Mouse (Mus musculus): ENCODE data around the gene Scel.
"Not testable (repeated sequence)": the region's sequence is repeated elsewhere in the genome, so short reads cannot be mapped to it uniquely, and the experiment has no call there.

Scel gene

DNA sequence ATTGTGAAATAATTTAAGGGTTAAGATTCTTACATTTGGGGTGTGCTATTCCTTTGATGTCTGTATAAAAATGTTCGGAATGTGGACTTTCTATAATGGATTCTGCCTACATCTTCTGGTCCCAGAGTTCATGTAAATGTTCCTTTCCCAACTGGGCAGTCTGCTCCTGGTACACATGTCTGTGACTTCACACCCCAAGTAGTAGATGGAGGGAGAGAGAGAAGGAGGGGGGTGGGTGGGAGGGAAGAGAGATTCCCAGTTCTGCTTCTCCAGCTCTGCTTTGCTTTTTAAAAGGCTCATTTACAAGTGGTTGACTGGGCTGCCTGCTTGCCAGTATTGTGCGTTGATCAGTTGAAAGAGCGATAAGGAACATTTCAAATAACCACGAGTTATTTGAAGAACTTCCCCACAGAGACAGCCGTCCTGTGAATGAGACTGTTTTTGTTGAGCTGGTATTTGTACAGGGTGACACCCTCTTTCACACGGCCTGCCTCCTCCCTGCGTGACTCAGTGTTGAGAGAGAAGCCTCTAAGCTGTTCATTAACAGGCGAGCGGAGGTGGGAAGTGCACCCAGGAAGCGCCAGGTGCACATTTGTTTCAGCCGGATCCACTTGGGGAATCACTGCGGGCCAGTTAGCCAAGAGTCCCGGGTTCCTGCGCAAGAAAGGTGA, at the start of gene Scel:
Gene Scel, plus strand, starts transcription at position 541 of the 671 bp plus-strand sequence.
- DNase-seq (ENCODE audit: low spot score), result no peak

DNA sequence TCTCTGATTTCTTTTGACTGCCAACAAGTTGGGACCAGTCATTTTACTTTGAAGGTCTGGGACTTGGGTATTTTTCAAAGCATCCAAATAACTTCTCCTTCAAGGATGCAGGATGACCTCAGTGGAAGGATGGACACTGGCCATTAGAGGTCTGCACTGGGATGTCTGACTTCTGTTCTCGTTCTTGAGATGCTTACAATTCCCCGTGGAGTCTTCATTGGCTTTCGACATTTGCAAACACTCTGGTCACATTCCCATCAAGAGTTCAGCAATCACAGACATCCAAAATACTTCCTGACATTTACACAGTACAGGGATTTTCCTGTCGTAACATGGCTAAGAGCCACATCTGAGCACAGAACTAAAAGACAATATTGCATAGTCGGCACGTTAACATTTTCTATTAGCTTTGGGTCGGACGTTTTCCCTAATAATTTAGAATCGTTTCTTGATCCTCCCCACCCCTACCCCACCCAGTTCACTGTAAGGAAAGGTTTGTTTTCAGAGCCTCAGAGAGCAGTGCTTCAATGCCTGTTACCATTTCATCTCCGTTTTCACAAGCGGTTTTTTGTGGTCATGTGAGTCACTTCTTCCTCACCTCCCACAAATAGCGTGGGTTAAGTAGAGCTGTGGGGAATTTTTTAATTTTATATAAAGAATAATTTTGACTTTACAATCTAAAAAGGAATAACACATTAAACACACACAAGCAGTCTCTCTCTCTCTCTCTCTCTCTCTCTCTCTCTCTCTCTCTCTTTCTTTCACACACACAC, 44.3 kb upstream of the Scel start:
- no peak for DNase-seq (ENCODE audit: low spot score)

DNA sequence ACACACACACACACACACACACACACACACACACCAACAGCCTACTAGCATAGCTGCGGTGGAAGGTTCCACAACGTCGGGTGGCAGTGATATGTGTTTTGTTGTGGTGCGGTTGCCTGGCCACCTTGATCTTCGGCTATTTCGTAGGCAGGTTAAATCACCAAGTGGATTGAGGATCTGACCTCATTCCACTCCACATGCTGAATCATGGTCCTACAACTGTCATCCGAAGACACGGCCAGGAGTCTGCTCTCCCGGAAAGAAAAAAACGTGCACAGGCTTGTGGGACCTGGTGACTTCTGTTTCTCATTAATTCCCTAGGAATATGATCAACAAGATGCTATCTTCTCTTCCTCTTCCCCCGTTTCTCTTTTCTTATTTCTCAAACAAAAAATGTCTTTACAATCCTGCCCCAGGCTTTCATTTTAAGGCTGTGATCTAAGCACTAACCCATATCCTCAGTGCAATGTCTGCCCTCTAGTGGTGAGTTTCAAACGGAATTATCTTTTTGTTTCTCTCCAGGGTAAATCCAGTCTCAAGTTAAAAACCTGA, 43.6 kb upstream of the Scel start:
- peak; percentile 27 for DNase-seq (ENCODE audit: low spot score)

DNA sequence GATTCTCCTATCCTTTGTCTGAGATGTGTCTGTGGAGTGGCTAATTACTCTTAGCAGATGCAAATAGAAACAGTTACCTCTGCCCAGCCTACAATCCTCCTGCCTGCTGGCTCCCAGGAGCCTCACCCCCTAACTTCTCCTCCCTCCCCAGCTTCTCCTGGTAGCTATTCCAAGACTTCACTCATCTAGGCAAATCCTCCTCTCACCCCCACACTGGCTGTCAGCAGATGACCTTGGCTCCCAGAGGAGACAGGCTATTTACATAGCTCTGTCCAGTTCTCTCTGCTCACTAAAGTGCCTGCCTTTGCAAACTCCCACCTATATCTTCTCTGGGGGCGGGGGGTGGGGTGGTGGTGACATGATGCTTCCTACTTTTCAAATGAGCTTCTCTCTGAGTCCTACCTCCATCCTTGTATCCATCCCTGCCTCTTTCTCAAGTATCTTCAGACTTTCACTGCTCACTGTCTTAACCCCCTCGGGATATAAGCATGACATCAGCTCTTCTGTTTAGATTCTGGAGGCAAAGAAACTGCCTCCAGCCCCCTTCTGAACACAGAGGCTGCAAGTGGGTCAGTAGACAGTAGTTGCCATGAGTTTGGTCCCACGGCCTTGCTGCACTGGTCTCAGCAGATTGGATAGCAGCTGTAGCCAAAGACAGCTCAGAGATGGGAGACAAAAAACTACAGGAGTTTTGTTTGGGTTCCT, 41.9 kb upstream of the Scel start:
- no peak for DNase-seq (ENCODE audit: low spot score)

DNA sequence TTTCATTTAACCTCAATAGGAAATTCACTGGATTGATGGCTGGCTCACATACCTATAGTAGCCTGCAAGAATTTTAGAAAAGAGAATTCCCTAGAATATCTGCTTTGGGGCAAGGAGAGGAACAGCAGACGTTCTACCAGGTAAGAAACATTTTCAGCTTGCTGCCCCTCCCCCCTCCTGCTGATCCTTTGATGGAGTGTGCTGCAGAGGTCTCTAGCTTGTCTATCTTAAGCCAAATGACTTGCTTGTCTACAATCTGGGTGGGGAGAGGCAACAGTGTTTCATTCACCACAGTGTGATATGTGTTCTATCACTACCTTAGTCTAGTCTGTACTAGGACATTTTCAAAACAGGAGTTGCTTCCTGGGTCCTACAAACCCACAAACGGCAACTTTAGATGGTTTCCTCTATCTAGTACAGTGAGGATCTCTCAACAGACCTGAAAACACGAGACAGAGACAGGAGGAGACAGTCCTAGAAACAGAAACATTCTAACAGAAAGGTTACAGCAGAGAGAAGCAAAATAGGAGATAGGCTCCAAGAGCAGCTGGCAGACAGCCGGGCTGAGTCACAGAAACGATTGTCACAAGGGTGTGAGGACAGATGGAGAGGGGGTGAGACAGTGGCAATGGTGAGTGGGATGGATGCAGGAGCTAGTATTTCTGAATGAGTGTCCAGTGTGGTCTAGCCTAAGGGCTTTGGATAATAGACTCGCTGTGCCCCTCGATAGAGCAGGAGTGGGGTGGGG, 41.2 kb upstream of the Scel start:
- DNase-seq (ENCODE audit: low spot score), result no peak

DNA sequence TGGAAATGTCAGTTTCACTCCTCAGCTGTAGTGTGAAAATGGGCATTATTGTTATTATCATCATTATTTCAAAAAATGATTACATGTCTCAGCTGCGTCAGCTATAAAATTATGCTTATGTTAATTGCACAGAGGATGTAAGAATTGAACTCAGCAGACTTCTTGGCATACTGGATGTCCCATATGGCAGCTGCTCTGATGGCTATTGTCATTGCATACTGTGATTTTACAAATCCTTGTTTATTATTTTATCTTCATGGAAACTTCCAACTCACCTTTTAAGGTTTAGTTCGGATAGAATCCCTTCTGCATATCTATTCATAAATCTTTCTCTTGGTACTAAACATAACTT, 40.6 kb upstream of the Scel start:
- DNase-seq (ENCODE audit: low spot score), result no peak

DNA sequence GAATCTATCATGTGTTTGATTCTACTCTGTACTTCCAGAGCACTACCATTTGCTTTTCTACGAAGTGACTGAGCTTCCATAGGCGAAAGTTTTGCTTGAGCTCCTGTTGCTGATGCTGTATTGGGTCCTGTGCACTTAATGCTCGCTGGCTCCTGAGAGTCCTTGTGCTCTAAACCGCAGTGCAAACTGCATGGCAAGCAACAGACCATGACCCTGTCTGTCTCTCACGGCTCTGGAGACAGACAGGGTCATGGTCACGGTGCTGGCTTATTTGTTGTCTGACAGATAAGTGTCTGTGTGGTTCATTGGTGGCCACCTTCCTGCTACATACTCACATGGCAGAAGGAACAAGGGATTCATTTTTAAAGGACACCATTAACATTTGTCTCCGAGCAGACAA, 37.8 kb upstream of the Scel start:
- no peak for DNase-seq (ENCODE audit: low spot score)

DNA sequence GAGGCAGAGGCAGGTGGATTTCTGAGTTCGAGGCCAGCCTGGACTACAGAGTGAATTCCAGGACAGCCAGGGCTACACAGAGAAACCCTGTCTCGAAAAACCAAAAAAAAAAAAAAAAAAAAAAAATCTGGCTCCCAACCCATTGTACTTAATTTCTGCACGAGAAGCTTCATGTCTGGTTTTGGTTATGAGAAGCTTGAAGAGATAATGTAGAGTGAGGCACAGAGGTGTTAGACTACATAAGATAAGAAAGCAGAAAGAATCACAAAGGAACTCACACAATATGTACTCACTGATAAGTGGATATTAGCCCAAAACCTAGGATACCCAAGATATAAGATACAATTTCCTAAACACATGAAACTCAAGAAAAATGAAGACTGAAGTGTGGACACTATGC, 36.9 kb upstream of the Scel start:
- DNase-seq (ENCODE audit: low spot score), result not testable (repeated sequence)

DNA sequence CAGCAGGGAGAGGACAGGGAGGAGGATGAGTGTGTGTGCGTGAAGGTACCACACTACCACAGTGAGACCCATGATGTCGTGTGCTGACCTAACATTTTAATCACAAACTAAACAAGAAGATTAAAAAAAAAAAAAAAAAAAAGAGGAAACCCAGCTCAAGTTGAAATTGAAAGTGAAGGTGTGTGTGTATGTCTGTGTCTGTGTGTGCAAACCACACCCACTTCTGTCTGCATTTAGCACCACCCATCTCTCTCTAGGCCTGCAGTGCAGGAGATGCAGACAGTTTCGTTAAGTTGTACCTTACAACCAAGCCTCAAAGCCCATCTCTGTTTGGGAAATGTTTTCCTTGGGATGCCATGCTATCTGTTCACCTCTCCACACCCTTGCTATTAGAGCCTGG, 35.9 kb upstream of the Scel start:
- DNase-seq (ENCODE audit: low spot score), result no peak

DNA sequence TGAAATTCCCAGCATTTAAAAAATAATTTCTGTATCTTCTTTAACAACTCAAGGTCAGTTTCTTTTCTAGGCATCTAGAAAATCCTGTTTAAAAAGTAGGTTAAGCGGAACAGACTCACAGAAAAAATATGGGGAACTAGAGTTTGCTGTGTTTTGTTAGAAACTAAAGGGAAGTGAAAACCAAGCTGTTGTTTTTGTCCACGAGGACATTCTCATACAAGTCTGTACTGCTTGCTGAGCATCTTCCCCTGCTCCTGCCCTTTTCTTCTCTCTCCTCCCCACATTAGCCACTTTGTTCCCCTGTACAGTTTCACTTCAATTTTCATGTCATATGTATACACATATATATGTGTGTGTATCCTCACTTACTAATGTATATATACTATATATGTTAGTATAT, 35.2 kb upstream of the Scel start:
- DNase-seq (ENCODE audit: low spot score), result no peak

DNA sequence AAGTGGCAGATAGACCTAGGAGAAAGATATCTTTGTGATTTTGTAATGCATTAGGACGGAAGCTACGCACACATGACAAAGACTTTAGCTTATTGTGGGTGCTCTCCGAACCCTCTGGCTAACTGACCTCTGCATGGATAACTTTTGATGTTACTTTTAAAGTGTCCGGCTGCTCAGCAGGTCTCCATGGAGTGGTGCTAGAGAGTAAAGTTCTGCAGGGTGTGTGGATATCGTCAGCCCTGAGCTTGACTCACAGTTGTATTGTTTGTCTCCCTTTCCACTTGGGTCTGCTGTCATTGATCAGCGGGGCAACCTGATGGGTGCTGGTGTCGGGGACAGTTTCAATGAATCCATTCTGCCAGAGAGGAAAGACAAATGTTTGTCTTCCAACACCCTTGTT, 33.7 kb upstream of the Scel start:
- DNase-seq (ENCODE audit: low spot score), result no peak

DNA sequence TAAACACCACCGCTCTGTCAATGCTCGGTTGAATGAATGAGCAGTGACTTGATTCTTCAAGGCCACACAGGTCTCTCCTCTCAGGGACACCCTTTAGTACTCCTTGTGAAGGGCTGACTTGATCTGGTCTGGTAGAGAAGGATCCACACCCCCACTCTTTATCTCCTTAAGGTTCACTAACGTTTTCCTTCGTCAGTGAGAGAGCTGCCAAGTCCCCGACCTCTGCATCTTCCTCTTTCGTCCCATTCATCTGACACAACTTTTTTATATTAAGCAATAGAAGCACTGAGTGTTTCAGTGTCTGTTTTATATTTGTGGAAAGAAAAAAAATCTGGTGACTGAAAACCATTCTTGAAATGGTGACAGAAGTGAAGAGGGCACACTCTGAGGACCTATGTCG, 31.6 kb upstream of the Scel start:
- DNase-seq (ENCODE audit: low spot score), result no peak

DNA sequence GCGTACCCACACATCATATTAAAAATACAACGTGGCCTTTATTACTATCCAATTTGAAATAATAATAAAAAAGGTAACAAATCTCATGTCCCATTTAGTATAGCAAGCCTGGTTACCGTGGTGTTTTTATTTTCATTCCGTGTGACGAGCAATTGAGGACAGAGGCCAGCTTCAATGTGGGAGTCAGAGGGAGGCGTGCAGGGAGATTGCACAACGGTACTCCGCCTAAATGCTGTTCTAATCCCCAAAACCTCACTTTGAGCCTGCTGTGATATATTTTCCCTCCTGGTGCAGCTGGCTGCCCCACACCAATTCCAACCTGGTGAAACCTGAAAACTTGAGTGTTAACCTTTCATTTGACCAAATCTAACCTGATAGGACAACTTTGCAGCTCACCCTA, 27.5 kb upstream of the Scel start:
- DNase-seq (ENCODE audit: low spot score), result no peak

DNA sequence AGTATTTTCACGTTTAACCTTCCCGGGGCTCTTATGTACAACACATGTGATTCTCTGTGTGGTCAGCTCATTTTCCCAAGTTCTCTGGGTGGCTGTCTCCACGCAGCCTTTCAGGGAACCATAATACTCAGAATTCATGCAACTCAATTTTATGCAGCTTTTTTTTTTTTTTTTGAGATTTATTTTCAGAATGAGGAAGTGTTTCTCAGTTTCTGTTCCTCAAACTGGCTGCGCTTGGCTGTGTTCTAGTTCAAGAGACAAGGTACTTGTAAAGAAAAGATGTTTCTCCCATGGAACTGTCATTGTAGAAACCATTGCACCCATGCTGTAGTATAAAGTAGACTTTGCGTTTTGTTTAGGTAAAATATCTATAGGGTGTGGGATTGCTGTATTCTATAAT, 26.2 kb upstream of the Scel start:
- DNase-seq (ENCODE audit: low spot score), result no peak

DNA sequence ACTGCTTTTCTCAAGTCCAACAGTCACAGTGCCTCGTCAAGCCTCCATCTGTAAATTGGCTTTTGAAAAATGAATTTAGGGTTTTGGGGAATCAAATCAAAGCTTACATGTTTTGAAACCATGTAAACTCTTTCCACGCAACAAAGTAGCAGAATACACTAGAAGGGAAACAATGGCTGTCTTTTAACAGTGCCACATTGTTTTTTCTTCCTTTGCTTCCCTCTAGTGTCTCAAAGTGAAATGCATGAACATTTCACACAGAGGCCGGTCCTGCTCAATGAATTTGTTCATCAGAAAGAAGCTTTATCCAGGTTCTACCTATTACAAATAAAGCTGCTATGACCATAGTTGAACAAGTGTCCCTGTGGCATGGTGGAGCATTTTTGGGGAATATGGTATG, 24.5 kb upstream of the Scel start:
- DNase-seq (ENCODE audit: low spot score), result no peak

DNA sequence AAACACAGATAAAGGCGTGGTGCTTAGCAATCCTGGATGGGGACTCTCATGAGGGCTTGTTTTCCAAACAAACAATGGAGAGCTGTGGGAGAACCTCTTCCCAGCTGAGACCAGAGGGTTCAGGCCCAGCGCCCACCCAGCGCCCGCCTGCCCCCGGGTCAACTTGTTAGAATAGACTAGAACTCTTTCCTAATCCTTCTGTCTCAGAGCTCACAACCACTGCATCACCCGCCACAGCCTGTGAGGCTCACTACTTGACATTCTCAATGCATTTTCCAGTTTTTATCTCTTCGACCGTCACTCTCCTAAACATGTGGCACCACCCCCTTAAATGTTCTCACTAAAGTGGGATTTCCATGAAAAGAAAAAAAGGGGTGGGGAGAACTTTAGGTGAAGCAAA, 14.9 kb upstream of the Scel start:
- DNase-seq (ENCODE audit: low spot score), result no peak

DNA sequence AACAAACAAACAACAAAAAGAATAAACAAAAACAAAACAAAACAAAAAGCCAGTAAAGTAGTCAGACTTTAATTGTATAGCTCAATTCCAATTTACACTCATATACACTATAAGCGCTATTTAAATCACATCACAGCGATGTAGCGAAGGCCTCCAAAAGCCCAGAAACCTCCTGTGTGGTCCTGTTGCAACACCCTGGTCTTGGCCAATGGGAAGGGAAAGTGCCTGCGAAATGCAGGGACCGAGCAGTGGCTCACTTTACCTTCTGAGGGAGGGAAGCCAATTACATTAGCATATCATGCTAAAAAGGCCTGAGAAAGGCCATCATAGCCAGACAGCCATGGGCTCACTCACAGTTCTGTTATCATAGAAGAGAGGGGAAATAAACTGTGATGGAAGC, 14.5 kb upstream of the Scel start:
- DNase-seq (ENCODE audit: low spot score), result no peak

DNA sequence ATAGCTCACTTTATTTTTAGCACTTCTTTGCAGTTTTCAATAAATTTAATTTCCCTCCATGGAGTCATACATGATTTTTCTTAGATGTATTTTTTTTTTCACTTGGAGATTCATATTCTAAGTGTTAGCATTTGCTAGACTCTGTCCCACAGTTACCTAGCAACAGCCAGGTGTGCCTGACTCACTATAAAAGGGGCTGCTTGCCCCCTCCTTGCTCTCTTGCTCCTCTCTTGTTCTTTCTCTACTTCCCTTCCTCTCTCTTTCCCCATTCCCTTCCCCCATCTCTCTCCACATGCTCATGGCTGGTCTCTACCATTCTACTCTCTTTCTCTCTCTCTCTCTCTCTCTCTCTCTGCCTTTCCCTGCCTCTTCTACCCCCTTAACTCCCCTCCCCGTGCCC, 14.1 kb upstream of the Scel start:
- no peak for DNase-seq (ENCODE audit: low spot score)

DNA sequence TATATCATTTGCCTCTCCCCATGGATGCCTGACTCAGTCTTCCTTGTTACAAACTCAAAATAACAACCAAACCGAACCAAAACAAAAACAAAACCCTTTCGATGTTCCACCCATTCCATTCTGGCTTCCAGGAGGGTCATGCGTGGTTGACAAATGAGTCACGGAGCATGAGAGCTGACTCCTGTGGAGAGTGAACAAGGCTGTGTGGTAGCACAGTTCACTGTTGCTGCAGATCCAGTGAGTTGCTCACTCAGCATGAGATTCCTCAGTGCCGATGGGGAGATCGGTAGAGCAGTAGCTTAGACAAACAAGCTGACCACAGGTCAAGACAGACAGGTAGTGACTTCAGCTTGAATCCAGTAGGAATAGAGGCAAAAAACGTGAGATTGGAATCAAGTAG, 12.8 kb upstream of the Scel start:
- DNase-seq (ENCODE audit: low spot score), result no peak

DNA sequence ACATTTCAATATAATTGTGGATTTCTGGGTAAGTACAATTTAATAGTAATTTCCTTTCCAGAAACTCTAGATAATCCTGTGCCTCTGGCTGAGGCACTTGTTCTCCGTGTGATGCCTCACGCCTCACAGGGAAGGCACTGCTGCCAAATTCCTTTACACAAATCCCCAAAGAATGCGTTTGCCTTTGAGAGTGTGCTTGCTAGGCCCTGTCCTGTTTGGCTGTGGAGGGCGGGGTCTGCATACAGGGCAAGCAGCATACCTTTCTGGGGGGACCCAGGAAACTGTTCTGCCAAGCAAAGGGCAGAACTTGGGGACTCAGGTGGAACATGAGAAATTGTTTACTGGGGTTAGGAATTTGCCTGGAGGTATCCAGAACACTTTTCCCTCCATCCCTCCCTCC, 12.2 kb upstream of the Scel start:
- DNase-seq (ENCODE audit: low spot score), result no peak

DNA sequence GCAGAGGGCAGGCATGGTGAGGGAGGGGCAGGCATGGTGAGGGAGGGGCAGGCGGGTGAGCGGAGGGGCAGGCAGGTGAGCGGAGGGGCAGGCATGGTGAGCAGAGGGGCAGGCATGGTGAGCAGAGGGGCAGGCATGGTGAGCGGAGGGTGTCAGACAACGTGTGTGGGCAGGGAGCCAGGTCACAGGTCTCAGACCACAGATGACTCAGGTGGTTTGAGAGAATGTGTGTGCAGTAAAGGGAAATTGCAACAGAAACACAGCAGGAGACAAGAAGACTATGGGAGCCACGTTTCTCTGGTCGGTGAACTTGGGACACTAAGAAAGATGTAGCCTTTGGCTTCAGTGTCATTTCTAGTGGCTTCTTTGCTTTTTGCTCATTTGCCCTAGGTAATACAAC, 8.6 kb upstream of the Scel start:
- no peak for DNase-seq (ENCODE audit: low spot score)

DNA sequence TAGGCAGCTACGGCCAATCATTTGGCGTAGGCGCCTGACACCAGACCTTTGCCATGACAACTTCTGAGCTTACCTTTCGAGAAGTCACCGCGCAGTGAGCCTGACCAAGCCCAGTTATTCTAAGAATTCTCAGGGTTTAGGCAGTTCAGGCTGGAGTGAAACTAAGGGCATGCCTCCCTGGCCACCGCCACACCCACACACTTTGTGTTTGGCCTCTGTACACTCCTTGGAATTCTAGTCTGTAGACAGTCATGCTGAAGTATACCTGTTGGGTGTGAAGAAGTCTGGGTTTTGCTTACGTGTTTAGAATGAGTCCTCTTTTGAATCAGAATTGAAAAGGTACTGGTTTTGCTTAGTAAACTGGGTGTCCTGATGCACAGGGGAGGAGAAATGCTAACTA, 3.6 kb upstream of the Scel start:
- no peak for DNase-seq (ENCODE audit: low spot score)

DNA sequence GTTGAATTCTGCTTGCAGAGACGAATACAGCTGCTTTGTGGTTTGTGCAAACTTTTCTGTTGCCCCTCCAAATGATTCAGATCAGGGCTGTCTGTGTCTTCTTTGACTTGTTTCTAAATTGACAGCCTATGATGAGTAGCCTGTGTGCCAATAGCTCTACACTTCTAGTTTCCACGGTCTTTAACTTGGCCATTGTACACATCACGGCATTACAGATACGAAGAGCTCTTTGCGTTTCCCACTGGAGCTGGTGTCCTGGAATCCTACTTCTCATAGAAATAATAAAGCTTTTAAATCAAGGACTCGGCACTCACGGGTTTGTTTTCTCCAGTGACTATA, 300 bp downstream of the Scel start:
- no peak for DNase-seq (ENCODE audit: low spot score)

Measured in spleen, adult 12 weeks (tissue).